Mouse (Mus musculus) intestine, embryonic 16.5 days (tissue): Measurements from ENCODE around the gene March4. TPM values are rescaled to one million over a fixed set of nuclear protein-coding genes. Genes with fewer than 3 reads are reported as not detected.
A peak's percentile ranks its signal among the peaks of the same experiment; 100 is the strongest.

Experiments used
- ATAC-seq: fragments of 200-750 bp; cut with Nextera tagmentation; 2 replicates; pipeline ENCODE4 v1.8.0; 2017; ENCODE audit warnings: moderate TSS enrichment, moderate library complexity
- H3K27ac ChIP-seq: fragments of 300-500 bp; sonication (generic); 2 replicates; pipeline ENCODE4 v1.5.1; 2014; ENCODE audit warnings: mild to moderate bottlenecking, low read length
- H3K27me3 ChIP-seq: fragments of 300-500 bp; sonication (generic); replicated peaks from 2 replicates; pipeline ENCODE4 v1.6.1; 2014; ENCODE audit warnings: low read length, control low read depth, mixed read lengths; ENCODE audit not compliant: control insufficient read depth, insufficient read depth
- H3K36me3 ChIP-seq: fragments of 300-500 bp; sonication (generic); 2 replicates; pipeline ENCODE4 v1.6.1; 2014; ENCODE audit warnings: low read length, control low read depth; ENCODE audit not compliant: control insufficient read depth, insufficient read depth
- H3K4me1 ChIP-seq: fragments of 300-500 bp; sonication (generic); 2 replicates; pipeline ENCODE4 v1.6.1; 2014; ENCODE audit warnings: low read length, control low read depth, mixed read lengths; ENCODE audit not compliant: control insufficient read depth, insufficient read depth
- H3K4me2 ChIP-seq: fragments of 300-500 bp; sonication (generic); 2 replicates; pipeline ENCODE4 v1.6.1; 2014; ENCODE audit warnings: low read depth, low read length, control low read depth
- H3K4me3 ChIP-seq: fragments of 300-500 bp; sonication (generic); 2 replicates; pipeline ENCODE4 v1.5.1; 2014; ENCODE audit warnings: mild to moderate bottlenecking, low read length
- H3K9ac ChIP-seq: fragments of 300-500 bp; sonication (generic); 2 replicates; pipeline ENCODE4 v1.6.1; 2014; ENCODE audit warnings: low read depth, low read length
- H3K9me3 ChIP-seq: fragments of 300-500 bp; sonication (generic); 2 replicates; pipeline ENCODE4 v1.6.1; 2016; ENCODE audit warnings: low read length, control low read depth; ENCODE audit not compliant: control insufficient read depth
- WGBS: fragments of 180-500 bp; shearing (Covaris S2); extraction: QIAGEN DNeasy Blood & Tissue Kit; methylation state at CpG from one replicate; pipeline ENCODE4 v1.1.7; 2014; 5-methylcytosine and 5-hydroxymethylcytosine counted together
- polyA plus RNA-seq: library from polyadenylated mRNA; unstranded; fragments of >200 nt; fragmentation: Nextera tagmentation; extraction: Ambion mirVana; gene quantifications from 2 replicates; pipeline ENCODE4 v1.2.1, GENCODE M21; 2015

March4 gene
- polyA plus RNA-seq: 0.27 and 0.32 TPM in 2 replicates

GRCm38 (mm10) chr1:72536611-72537351, at the start of gene March4:
TSS of gene March4 (minus strand) at chr1:72536930.
- H3K27me3 ChIP-seq: peaks cover 22% of the 10 kb centered on the region
- H3K9ac ChIP-seq: no peak within 1 kb of the TSS
- ATAC-seq: peak; percentile 77
- no peaks in the 10 kb centered on the region for H3K36me3 ChIP-seq
- no peak within 1 kb of the TSS for H3K27ac ChIP-seq
- H3K4me1 ChIP-seq: peaks cover 6% of the 10 kb centered on the region
- no peaks in the 10 kb centered on the region for H3K9me3 ChIP-seq
- H3K4me3 ChIP-seq: peak within 1 kb of the TSS; percentile 30
- H3K4me2 ChIP-seq: peak within 1 kb of the TSS; percentile 53
- under 1% methylated on average over 41 of the region's 41 CpGs for WGBS

GRCm38 (mm10) chr1:72585971-72586875, 49.5 kb upstream of the March4 start:
- ATAC-seq: no peak
- no peaks in the 10 kb centered on the region for H3K9me3 ChIP-seq
- no peak overlapping the region for H3K9ac ChIP-seq
- H3K4me2 ChIP-seq: no peak overlapping the region
- no peak overlapping the region for H3K27ac ChIP-seq
- H3K4me3 ChIP-seq: no peak overlapping the region
- peaks cover 7% of the 10 kb centered on the region for H3K4me1 ChIP-seq
- H3K27me3 ChIP-seq: no peaks in the 10 kb centered on the region
- WGBS: 90% methylated on average over 17 of the region's 17 CpGs
- H3K36me3 ChIP-seq: no peaks in the 10 kb centered on the region; the same call in 1 of the 2 replicates

GRCm38 (mm10) chr1:72583906-72584305, 47.2 kb upstream of the March4 start:
- H3K27me3 ChIP-seq: no peaks in the 10 kb centered on the region
- no peaks in the 10 kb centered on the region for H3K36me3 ChIP-seq
- H3K4me2 ChIP-seq: peak overlapping the region; percentile 77
- peak overlapping the region; percentile 77 for H3K9ac ChIP-seq
- 64% methylated on average over 4 of the region's 4 CpGs for WGBS
- H3K9me3 ChIP-seq: no peaks in the 10 kb centered on the region
- peak overlapping the region; percentile 80 for H3K4me3 ChIP-seq
- ATAC-seq: no peak
- H3K4me1 ChIP-seq: peaks cover 7% of the 10 kb centered on the region
- 0 out of 2 replicates have a peak overlapping the region, but pooled peaks have one; percentile 4 for H3K27ac ChIP-seq

- Histone ChIP-seq H3K9me3 (no peaks in the 10 kb centered on the region), H3K9ac (peak within 1 kb of the TSS; percentile 77), H3K4me3 (peak within 1 kb of the TSS; percentile 80), H3K4me1 (peaks cover 7% of the 10 kb centered on the region), H3K36me3 (no peaks in the 10 kb centered on the region), H3K27me3 (no peaks in the 10 kb centered on the region), H3K27ac (peak within 1 kb of the TSS; percentile 77), H3K4me2 (peak within 1 kb of the TSS; percentile 77)
- under 1% methylated on average over 25 of the region's 25 CpGs for WGBS
- ATAC-seq: peak; percentile 100
Measured at GRCm38 (mm10) chr1:72582947-72583731, 46.4 kb upstream of the March4 start, which contains the start of gene Smarcal1. TSS of gene Smarcal1 (plus strand) at chr1:72583251.

GRCm38 (mm10) chr1:72578806-72579205, 42.1 kb upstream of the March4 start:
- no peak for ATAC-seq
- Histone ChIP-seq H3K4me2 (no peak overlapping the region), H3K4me1 (peaks cover 1% of the 10 kb centered on the region), H3K9ac (no peak overlapping the region), H3K9me3 (no peaks in the 10 kb centered on the region), H3K27me3 (no peaks in the 10 kb centered on the region), H3K36me3 (no peaks in the 10 kb centered on the region), H3K4me3 (no peak overlapping the region), H3K27ac (no peak overlapping the region)
- WGBS: 30% methylated on average over 4 of the region's 4 CpGs

- H3K27ac ChIP-seq: no peak overlapping the region
- no peak for ATAC-seq
- no peaks in the 10 kb centered on the region for H3K9me3 ChIP-seq
- H3K4me2 ChIP-seq: no peak overlapping the region
- no peak overlapping the region for H3K4me3 ChIP-seq
- 40% methylated on average over 15 of the region's 15 CpGs for WGBS
- H3K4me1 ChIP-seq: no peaks in the 10 kb centered on the region
- no peaks in the 10 kb centered on the region for H3K27me3 ChIP-seq
- H3K9ac ChIP-seq: no peak overlapping the region
- no peaks in the 10 kb centered on the region for H3K36me3 ChIP-seq
Measured at GRCm38 (mm10) chr1:72578351-72578750, 41.6 kb upstream of the March4 start.

- Histone ChIP-seq H3K27me3 (no peaks in the 10 kb centered on the region), H3K27ac (no peak overlapping the region), H3K36me3 (no peaks in the 10 kb centered on the region), H3K9me3 (no peaks in the 10 kb centered on the region), H3K4me1 (no peaks in the 10 kb centered on the region), H3K9ac (no peak overlapping the region), H3K4me2 (no peak overlapping the region), H3K4me3 (no peak overlapping the region)
- ATAC-seq: no peak
- WGBS: 18% methylated on average over 12 of the region's 12 CpGs
Measured at GRCm38 (mm10) chr1:72577481-72577922, 40.8 kb upstream of the March4 start.

- no peak overlapping the region for H3K4me2 ChIP-seq
- WGBS: 51% methylated on average over 4 of the region's 4 CpGs
- no peak overlapping the region for H3K9ac ChIP-seq
- H3K27ac ChIP-seq: no peak overlapping the region
- H3K36me3 ChIP-seq: no peaks in the 10 kb centered on the region
- no peaks in the 10 kb centered on the region for H3K4me1 ChIP-seq
- H3K4me3 ChIP-seq: no peak overlapping the region
- no peak for ATAC-seq
- no peaks in the 10 kb centered on the region for H3K9me3 ChIP-seq
- H3K27me3 ChIP-seq: no peaks in the 10 kb centered on the region
Measured at GRCm38 (mm10) chr1:72575121-72575520, 38.4 kb upstream of the March4 start.
